Comparison of ENCODE assay signal across 9 mouse cellular contexts in genomic region chr15:100746478-100747120, GRCm38 (mm10). TPM values are rescaled to one million over a fixed set of nuclear protein-coding genes. Genes with fewer than 3 reads are reported as not detected.
A peak's percentile ranks its signal among the peaks of the same experiment; 100 is the strongest.
DNase-seq lines count a peak whose midpoint lies in the region; ATAC-seq and TF ChIP-seq lines count a peak whose summit lies in the region.
"Had no signal": no experiment of that assay in that cellular context is flagged by ENCODE, and none has a peak within 500 bp of the region (broad histone marks: within the 10 kb centered on the region; RNA-seq: fewer than 3 reads in every experiment).

No protein-coding gene starts in this region.

- no peaks in the 10 kb centered on the region for H3K9me3 ChIP-seq in kidney, embryonic 16.5 days (ENCODE audit: low read length)
- no peaks in the 10 kb centered on the region for H3K9me3 ChIP-seq in forebrain, embryonic 10.5 days
- H3K9me3 ChIP-seq in limb, embryonic 14.5 days (ENCODE audit: control insufficient read depth, low read length), result no peaks in the 10 kb centered on the region
- no peaks in the 10 kb centered on the region for H3K9me3 ChIP-seq in neural tube, embryonic 12.5 days

- peak overlapping the region; percentile 74 for H3K4me2 ChIP-seq in kidney, embryonic 16.5 days (replicated peaks; ENCODE audit: low read depth, low read length)
- H3K4me2 ChIP-seq in limb, embryonic 14.5 days (replicated peaks; ENCODE audit: low read depth, low read length, severe bottlenecking), result peak overlapping the region; percentile 56
- peak overlapping the region; percentile 60 for H3K4me2 ChIP-seq in neural tube, embryonic 12.5 days (replicated peaks)

- ATAC-seq in kidney, embryonic 16.5 days (ENCODE audit: low FRiP score, low TSS enrichment), result peak; percentile 63; the same call in 1 of the 2 replicates
- peak; percentile 47; the same call in 1 of the 2 replicates for ATAC-seq in limb, embryonic 14.5 days (ENCODE audit: low FRiP score, low read depth)
- ATAC-seq in neural tube, embryonic 12.5 days (ENCODE audit: low FRiP score, low read depth), result no peak

- peak overlapping the region; percentile 35 for H3K4me3 ChIP-seq in kidney, embryonic 16.5 days (ENCODE audit: low read length)
- peak overlapping the region; percentile 50 for H3K4me3 ChIP-seq in forebrain, embryonic 10.5 days
- peak overlapping the region; percentile 27 for H3K4me3 ChIP-seq in limb, embryonic 14.5 days (replicated peaks; ENCODE audit: low read length)
- peak overlapping the region; percentile 23; the same call in 1 of the 2 replicates for H3K4me3 ChIP-seq in neural tube, embryonic 12.5 days
- H3K4me3 ChIP-seq: left cerebral cortex, adult 2 months had no signal

- 31% methylated on average over 6 of the region's 6 CpGs for WGBS in kidney, embryonic 16.5 days
- 41% methylated on average over 6 of the region's 6 CpGs for WGBS in forebrain, embryonic 10.5 days
- 22% methylated on average over 6 of the region's 6 CpGs for WGBS in limb, embryonic 14.5 days
- WGBS in neural tube, embryonic 12.5 days, result 28% methylated on average over 6 of the region's 6 CpGs

- no peak overlapping the region for H3K27ac ChIP-seq in kidney, embryonic 16.5 days (ENCODE audit: low read length)
- 0 out of 2 replicates have a peak overlapping the region, but pooled peaks have one; percentile 35 for H3K27ac ChIP-seq in forebrain, embryonic 10.5 days
- no peak overlapping the region for H3K27ac ChIP-seq in limb, embryonic 14.5 days (replicated peaks; ENCODE audit: low read depth, low read length)
- H3K27ac ChIP-seq in neural tube, embryonic 12.5 days, result no peak overlapping the region
- H3K27ac ChIP-seq: left cerebral cortex, adult 2 months had no signal

- H3K4me1 ChIP-seq in kidney, embryonic 16.5 days (ENCODE audit: insufficient read depth, low read length), result peaks cover 10% of the 10 kb centered on the region; the same call in 1 of the 2 replicates
- peaks cover 20% of the 10 kb centered on the region for H3K4me1 ChIP-seq in forebrain, embryonic 10.5 days
- H3K4me1 ChIP-seq in limb, embryonic 14.5 days (ENCODE audit: control insufficient read depth, insufficient read depth, low read length), result no peaks in the 10 kb centered on the region
- peaks cover 7% of the 10 kb centered on the region for H3K4me1 ChIP-seq in neural tube, embryonic 12.5 days

- H3K27me3 ChIP-seq in kidney, embryonic 16.5 days (ENCODE audit: insufficient read depth, low read length), result no peaks in the 10 kb centered on the region
- peaks cover 13% of the 10 kb centered on the region for H3K27me3 ChIP-seq in forebrain, embryonic 10.5 days (ENCODE audit: poor library complexity, severe bottlenecking)
- H3K27me3 ChIP-seq in limb, embryonic 14.5 days (ENCODE audit: control insufficient read depth, insufficient read depth, low read length), result no peaks in the 10 kb centered on the region
- H3K27me3 ChIP-seq in neural tube, embryonic 12.5 days (replicated peaks), result no peaks in the 10 kb centered on the region

- H3K9ac ChIP-seq in kidney, embryonic 16.5 days (replicated peaks; ENCODE audit: low read length), result 0 out of 2 replicates have a peak overlapping the region, but pooled peaks have one; percentile 26
- no peak overlapping the region for H3K9ac ChIP-seq in limb, embryonic 14.5 days (ENCODE audit: low read depth, low read length, severe bottlenecking)
- no peak overlapping the region for H3K9ac ChIP-seq in neural tube, embryonic 12.5 days

- no peak for DNase-seq in kidney, postnatal 36 days
- no peak for DNase-seq in forebrain, embryonic 10.5 days (ENCODE audit: extremely low spot score, low spot score)
- no peak for DNase-seq in limb, embryonic 14.5 days (ENCODE audit: low spot score)
- DNase-seq in adrenal gland, adult 18-20 months (ENCODE audit: low spot score in 2 of 2), result no peak
- DNase-seq in testis, postnatal 14 days (ENCODE audit: low spot score), result no peak
- DNase-seq in urinary bladder, postnatal 36 days (ENCODE audit: low spot score in 2 of 2), result no peak

- no peaks in the 10 kb centered on the region for H3K36me3 ChIP-seq in kidney, embryonic 16.5 days (ENCODE audit: insufficient read depth, low read length)
- H3K36me3 ChIP-seq in forebrain, embryonic 10.5 days (replicated peaks), result no peaks in the 10 kb centered on the region
- no peaks in the 10 kb centered on the region for H3K36me3 ChIP-seq in limb, embryonic 14.5 days (ENCODE audit: control insufficient read depth, insufficient read depth, low read length)
- no peaks in the 10 kb centered on the region for H3K36me3 ChIP-seq in neural tube, embryonic 12.5 days

- TF ChIP-seq POLR2A in limb, embryonic 14.5 days (IDR thresholded peaks at IDR 0.05; ENCODE audit: borderline replicate concordance, extremely low read depth, insufficient read depth, insufficient read length), result no peak

RNA-seq across cellular contexts. Expression of gene Slc4a8, which starts 14.9 kb away (rescaled TPM):
- 8.4 and 8.7 TPM in 2 replicates for polyA plus RNA-seq in kidney, embryonic 16.5 days (2015; fragmentation: Nextera tagmentation; extraction: Ambion mirVana)
- 10.1 and 10.8 TPM in 2 replicates for polyA plus RNA-seq in forebrain, embryonic 10.5 days (2016; fragmentation: Nextera tagmentation; extraction: Ambion mirVana)
- polyA plus RNA-seq in limb, embryonic 14.5 days (2012; rRNA removed), result 3.8 TPM in 2 replicates
- 2.9 TPM in 2 replicates for polyA plus RNA-seq in limb, embryonic 14.5 days (2014; fragmentation: Nextera tagmentation; extraction: Ambion mirVana)
- polyA plus RNA-seq in neural tube, embryonic 12.5 days (2016; fragmentation: Nextera tagmentation; extraction: Ambion mirVana), result 15.8 and 16.8 TPM in 2 replicates
- 1 to 10 TPM; 3.9 to 6.1 TPM for total RNA-seq in adrenal gland, adult 18-20 months (2021)

RNA-seq across cellular contexts. Expression of gene Galnt6, which starts 17.4 kb away (rescaled TPM):
- polyA plus RNA-seq in kidney, embryonic 16.5 days (2015; fragmentation: Nextera tagmentation; extraction: Ambion mirVana), result 0.87 and 1.1 TPM in 2 replicates
- polyA plus RNA-seq in forebrain, embryonic 10.5 days (2016; fragmentation: Nextera tagmentation; extraction: Ambion mirVana), result not detected in 2 replicates
- 1.1 TPM in 2 replicates for polyA plus RNA-seq in limb, embryonic 14.5 days (2012; rRNA removed)
- 1.4 and 1.9 TPM in 2 replicates for polyA plus RNA-seq in limb, embryonic 14.5 days (2014; fragmentation: Nextera tagmentation; extraction: Ambion mirVana)
- 0.15 and 0.37 TPM in 2 replicates for polyA plus RNA-seq in neural tube, embryonic 12.5 days (2016; fragmentation: Nextera tagmentation; extraction: Ambion mirVana)
- 1 to 10 TPM; 4.2 to 5.6 TPM for total RNA-seq in adrenal gland, adult 18-20 months (2021)

RNA-seq across cellular contexts. Expression of gene Cela1, which starts 58.9 kb away (rescaled TPM):
- polyA plus RNA-seq in kidney, embryonic 16.5 days (2015; fragmentation: Nextera tagmentation; extraction: Ambion mirVana), result 27.1 and 41.9 TPM in 2 replicates
- 1.4 and 1.8 TPM in 2 replicates for polyA plus RNA-seq in forebrain, embryonic 10.5 days (2016; fragmentation: Nextera tagmentation; extraction: Ambion mirVana)
- 2.6 and 3.9 TPM in 2 replicates for polyA plus RNA-seq in limb, embryonic 14.5 days (2012; rRNA removed)
- 2.8 and 3.4 TPM in 2 replicates for polyA plus RNA-seq in limb, embryonic 14.5 days (2014; fragmentation: Nextera tagmentation; extraction: Ambion mirVana)
- polyA plus RNA-seq in neural tube, embryonic 12.5 days (2016; fragmentation: Nextera tagmentation; extraction: Ambion mirVana), result 2.7 and 3.4 TPM in 2 replicates
- total RNA-seq in adrenal gland, adult 18-20 months (2021), result 10 to 100 TPM; 46.7 to 87.1 TPM
